Mouse (Mus musculus) forelimb bud, embryonic 11.5 days (tissue): Measurements from ENCODE around the gene Slmap.
"Not testable (repeated sequence)": the region's sequence is repeated elsewhere in the genome, so short reads cannot be mapped to it uniquely, and the experiment has no call there.

Experiments used
- DNase-seq: peaks from one replicate; pipeline ENCODE4 v3.0.0-alpha.2; 2012; ENCODE audit warnings: low read depth, low spot score

Slmap gene

DNA sequence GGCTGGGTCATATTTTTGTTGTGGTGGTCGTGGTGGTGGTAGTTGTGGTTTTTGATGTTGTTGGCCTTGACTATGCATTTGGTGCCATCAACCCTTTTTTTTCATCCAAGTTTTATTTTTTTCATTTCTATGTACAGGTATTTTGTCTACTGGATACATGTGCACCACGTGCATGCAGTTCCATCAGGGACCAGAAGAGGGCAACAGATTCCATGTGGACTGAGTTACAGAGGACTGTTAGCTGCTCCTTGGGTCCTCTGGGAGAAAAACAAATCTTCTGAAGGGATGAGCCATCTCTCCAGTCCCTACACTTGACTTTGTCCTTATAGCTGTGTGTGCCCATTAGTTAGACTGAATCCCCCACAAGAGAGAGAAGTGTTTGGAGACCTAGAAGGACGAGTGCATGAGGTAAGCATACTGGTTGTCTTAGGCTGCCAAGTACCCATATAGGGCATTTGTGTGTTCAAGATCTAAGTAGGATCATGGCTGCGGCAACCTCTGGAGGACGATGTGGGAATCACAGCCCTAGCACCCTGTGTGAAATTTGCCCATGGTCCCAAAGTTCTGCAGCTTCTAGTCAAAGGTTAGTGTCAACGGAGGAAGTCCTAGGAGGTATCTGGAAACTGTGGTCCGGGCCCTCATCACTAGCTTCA lies 136.1 kb downstream of the Slmap start:
- no peak for DNase-seq

DNA sequence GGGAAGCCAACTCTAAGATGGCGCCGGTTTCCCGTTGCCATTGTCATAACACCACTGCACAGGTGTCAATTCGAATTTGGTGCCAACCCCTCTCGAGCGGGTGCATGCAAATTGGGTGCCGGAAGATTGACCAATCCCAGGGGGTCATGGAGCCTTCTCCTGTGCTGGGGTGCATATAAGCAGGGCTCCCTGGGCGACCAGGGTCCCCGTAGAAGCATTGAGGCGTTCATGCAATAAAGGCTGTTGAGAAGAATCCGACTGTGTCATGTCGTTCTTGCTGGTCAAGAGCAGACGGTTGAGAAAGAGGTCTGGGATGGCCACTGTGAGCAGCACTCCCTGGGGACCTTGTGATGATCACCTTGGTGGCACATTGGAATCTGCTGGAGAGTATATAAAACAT lies 142.9 kb downstream of the Slmap start:
- DNase-seq, result no peak

DNA sequence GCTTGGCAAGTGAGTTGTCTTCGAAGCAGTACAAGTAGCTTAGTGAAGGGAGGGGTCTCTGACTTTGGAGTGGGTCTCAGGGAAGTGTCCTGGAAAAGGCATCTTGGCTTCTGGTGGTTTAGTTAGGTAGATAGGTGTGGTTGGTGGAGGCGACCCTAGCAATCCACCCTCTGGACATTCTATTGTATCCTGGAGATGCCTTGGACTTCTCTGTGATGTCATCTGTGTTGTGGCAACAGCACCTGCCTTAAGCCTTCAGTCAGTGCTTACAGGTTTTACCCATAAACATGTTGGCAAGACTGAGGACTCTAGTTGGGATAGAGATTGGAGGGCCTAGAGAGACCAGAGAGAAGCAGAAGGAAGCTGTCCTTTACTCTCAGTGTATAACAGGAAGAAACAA lies 145.8 kb downstream of the Slmap start:
- not testable (repeated sequence) for DNase-seq

DNA sequence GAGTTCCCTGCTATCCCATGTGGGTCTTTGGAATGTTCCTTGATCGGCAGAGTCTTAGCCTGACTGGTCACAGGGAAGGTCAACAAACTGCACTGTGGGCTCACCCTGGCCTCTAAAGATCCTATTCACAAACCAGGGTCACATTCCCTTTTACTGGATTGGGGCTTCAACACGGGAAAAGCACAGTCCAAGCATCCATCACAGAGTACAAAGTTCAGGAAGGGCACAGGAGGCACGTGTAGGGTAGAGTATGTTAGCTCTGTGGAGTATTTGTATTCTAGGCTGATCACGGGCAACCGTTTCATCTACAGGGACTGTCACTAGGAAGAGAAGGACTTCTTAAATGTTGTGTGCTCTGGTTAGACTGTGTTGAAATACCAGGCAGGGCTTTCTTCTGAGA lies 147.7 kb downstream of the Slmap start:
- DNase-seq, result not testable (repeated sequence)

DNA sequence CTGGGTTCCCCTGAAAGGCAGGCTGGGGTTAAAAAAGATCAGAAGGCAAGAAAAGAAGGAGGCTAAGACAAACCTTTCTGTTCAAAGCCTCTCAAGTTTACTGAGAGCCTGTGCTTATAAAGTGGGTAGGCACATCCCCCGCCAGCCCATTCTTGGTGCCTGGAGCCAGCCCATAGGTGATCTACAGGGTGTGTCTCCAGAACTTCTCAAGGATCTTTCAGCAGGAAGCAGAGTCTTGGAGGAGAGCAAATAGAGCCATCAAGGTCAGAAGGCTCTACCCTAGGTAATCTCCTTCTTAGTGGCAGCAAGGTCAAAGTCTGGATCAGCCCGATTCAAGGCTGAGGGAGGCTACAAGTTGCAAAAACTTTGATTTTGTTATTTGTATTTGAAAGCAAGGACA lies 149.1 kb downstream of the Slmap start:
- DNase-seq, result not testable (repeated sequence)

DNA sequence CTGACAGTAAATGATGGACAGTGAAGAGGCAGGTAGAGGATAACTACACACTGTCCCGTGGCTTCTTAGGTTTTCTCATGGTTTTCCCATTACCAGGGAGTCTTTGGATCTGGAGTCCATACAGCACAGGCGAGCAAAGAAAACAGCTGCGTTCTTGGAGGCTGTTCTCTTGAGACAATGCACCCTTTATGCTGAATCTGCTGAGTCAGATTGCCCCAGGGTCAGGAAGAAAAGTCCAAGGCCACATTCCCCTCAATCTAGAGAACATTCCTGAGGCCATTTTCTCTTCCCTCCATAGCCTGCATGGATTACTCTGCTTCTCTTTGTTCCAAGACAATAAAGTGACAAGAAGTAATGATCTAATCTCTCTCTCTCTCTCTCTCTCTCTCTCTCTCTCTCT lies 155.7 kb downstream of the Slmap start:
- DNase-seq, result peak; percentile 37

DNA sequence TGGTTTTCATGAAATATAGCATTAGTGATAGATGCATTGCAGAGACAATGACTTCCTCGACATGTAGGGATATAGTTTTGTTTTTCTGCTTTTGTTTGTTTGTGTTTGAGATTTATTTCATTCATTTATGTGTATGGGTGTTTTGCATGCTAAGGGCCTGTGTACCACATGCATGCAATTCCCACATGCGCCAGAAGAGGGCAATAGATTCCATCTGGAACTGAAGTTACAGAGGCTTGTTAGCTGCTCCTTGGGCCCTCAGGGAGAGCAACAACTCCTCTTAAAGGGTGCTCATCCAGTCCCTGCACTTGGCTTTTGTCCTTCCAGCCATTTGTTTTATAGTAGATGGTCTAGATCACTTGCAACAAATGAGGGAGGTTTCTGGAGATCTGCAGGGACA lies 158.1 kb downstream of the Slmap start:
- DNase-seq, result peak; percentile 75
